11 mouse cellular contexts compared by ENCODE assay signal in genomic region chr4:155370737-155371715, GRCm38 (mm10). TPM values are rescaled to one million over a fixed set of nuclear protein-coding genes. Genes with fewer than 3 reads are reported as not detected.
DNase-seq lines count a peak whose midpoint lies in the region; ATAC-seq and TF ChIP-seq lines count a peak whose summit lies in the region.
"Had no signal": no experiment of that assay in that cellular context is flagged by ENCODE, and none has a peak within 500 bp of the region (broad histone marks: within the 10 kb centered on the region; RNA-seq: fewer than 3 reads in every experiment).

No protein-coding gene starts in this region.

- DNase-seq in cerebellum, postnatal 10 days = peak; percentile 75 to 76
- DNase-seq in cerebellum, adult 2 months = no peak
- DNase-seq in stomach, postnatal 0 days (ENCODE audit: low spot score) = no peak
- peak; percentile 95 to 96 for DNase-seq in kidney, postnatal 36 days
- no peak for DNase-seq in limb, embryonic 10.5 days (ENCODE audit: low spot score)
- DNase-seq in lung, postnatal 4 days = no peak
- DNase-seq: forebrain, postnatal 0 days had no signal

- no peak overlapping the region for H3K9ac ChIP-seq in stomach, embryonic 16.5 days (ENCODE audit: low read length)
- H3K9ac ChIP-seq in stomach, postnatal 0 days (ENCODE audit: low read length) = no peak overlapping the region
- H3K9ac ChIP-seq in hindbrain, embryonic 13.5 days = no peak overlapping the region
- H3K9ac ChIP-seq: embryonic facial prominence, embryonic 13.5 days; forebrain, postnatal 0 days had no signal

- no peaks in the 10 kb centered on the region for H3K36me3 ChIP-seq in stomach, embryonic 16.5 days (ENCODE audit: control insufficient read depth, insufficient read depth, low read length)
- no peaks in the 10 kb centered on the region for H3K36me3 ChIP-seq in stomach, postnatal 0 days (ENCODE audit: control insufficient read depth, insufficient read depth, low read length)
- H3K36me3 ChIP-seq in hindbrain, embryonic 13.5 days = no peaks in the 10 kb centered on the region
- no peaks in the 10 kb centered on the region for H3K36me3 ChIP-seq in limb, embryonic 10.5 days
- H3K36me3 ChIP-seq: embryonic facial prominence, embryonic 13.5 days had no signal

- no peaks in the 10 kb centered on the region for H3K27me3 ChIP-seq in cerebellum, adult 2 months (ENCODE audit: control insufficient read depth, insufficient read depth, low read length)
- H3K27me3 ChIP-seq in stomach, embryonic 16.5 days (ENCODE audit: control insufficient read depth, insufficient read depth, low read length) = no peaks in the 10 kb centered on the region
- H3K27me3 ChIP-seq in stomach, postnatal 0 days (ENCODE audit: control insufficient read depth, insufficient read depth, low read length) = no peaks in the 10 kb centered on the region
- peaks cover 9% of the 10 kb centered on the region for H3K27me3 ChIP-seq in hindbrain, embryonic 13.5 days
- peaks cover 23% of the 10 kb centered on the region for H3K27me3 ChIP-seq in limb, embryonic 10.5 days (ENCODE audit: low read depth, poor library complexity, severe bottlenecking)

- H3K9me3 ChIP-seq in stomach, embryonic 16.5 days (replicated peaks; ENCODE audit: control insufficient read depth, low read length) = no peaks in the 10 kb centered on the region
- no peaks in the 10 kb centered on the region for H3K9me3 ChIP-seq in stomach, postnatal 0 days (ENCODE audit: control insufficient read depth, low read length)
- no peaks in the 10 kb centered on the region for H3K9me3 ChIP-seq in hindbrain, embryonic 13.5 days
- H3K9me3 ChIP-seq in limb, embryonic 10.5 days (replicated peaks) = no peaks in the 10 kb centered on the region
- H3K9me3 ChIP-seq: embryonic facial prominence, embryonic 13.5 days had no signal

- no peak for TF ChIP-seq EP300 in stomach, postnatal 0 days (optimal IDR thresholded peaks at IDR 0.05)

- TF ChIP-seq CTCF in cerebellum, adult 2 months (IDR thresholded peaks at IDR 0.05; ENCODE audit: borderline replicate concordance, insufficient read depth, low read depth, low read length) = no peak
- TF ChIP-seq CTCF in stomach, postnatal 0 days (IDR thresholded peaks at IDR 0.05; ENCODE audit: low read depth) = no peak

- H3K4me1 ChIP-seq in cerebellum, adult 2 months (ENCODE audit: control insufficient read depth, insufficient read depth, low read length) = peaks cover 19% of the 10 kb centered on the region
- no peaks in the 10 kb centered on the region for H3K4me1 ChIP-seq in stomach, embryonic 16.5 days (ENCODE audit: control insufficient read depth, insufficient read depth, low read length)
- no peaks in the 10 kb centered on the region for H3K4me1 ChIP-seq in stomach, postnatal 0 days (replicated peaks; ENCODE audit: control insufficient read depth, insufficient read depth)
- no peaks in the 10 kb centered on the region; the same call in 1 of the 2 replicates for H3K4me1 ChIP-seq in hindbrain, embryonic 13.5 days (replicated peaks)
- H3K4me1 ChIP-seq in limb, embryonic 10.5 days = no peaks in the 10 kb centered on the region
- H3K4me1 ChIP-seq: embryonic facial prominence, embryonic 13.5 days had no signal

- no peak for TF ChIP-seq POLR2A in cerebellum, adult 2 months (IDR thresholded peaks at IDR 0.05; ENCODE audit: borderline replicate concordance, insufficient read depth, low read length)

- 0 out of 2 replicates have a peak, but pooled peaks have one; percentile 17 for ATAC-seq in stomach, embryonic 16.5 days (ENCODE audit: insufficient read depth, low FRiP score)
- no peak for ATAC-seq in stomach, postnatal 0 days (ENCODE audit: low FRiP score, low TSS enrichment)
- no peak for ATAC-seq in hindbrain, embryonic 13.5 days (ENCODE audit: low FRiP score)
- ATAC-seq: CD4-positive, CD25-positive, alpha-beta regulatory T cell, adult 4 months; forebrain, postnatal 0 days had no signal

- no peak overlapping the region for H3K27ac ChIP-seq in cerebellum, adult 2 months (ENCODE audit: insufficient read depth, low read length)
- H3K27ac ChIP-seq in stomach, embryonic 16.5 days (ENCODE audit: low read length) = no peak overlapping the region
- no peak overlapping the region for H3K27ac ChIP-seq in stomach, postnatal 0 days (replicated peaks)
- H3K27ac ChIP-seq in hindbrain, embryonic 13.5 days = no peak overlapping the region
- H3K27ac ChIP-seq in limb, embryonic 10.5 days = no peak overlapping the region
- H3K27ac ChIP-seq: embryonic facial prominence, embryonic 13.5 days had no signal

- no peak overlapping the region for H3K4me3 ChIP-seq in cerebellum, adult 2 months (replicated peaks; ENCODE audit: insufficient read depth, low read depth, low read length)
- H3K4me3 ChIP-seq in stomach, embryonic 16.5 days (replicated peaks; ENCODE audit: low read length) = no peak overlapping the region
- H3K4me3 ChIP-seq in stomach, postnatal 0 days (ENCODE audit: low read depth, low read length) = no peak overlapping the region
- no peak overlapping the region for H3K4me3 ChIP-seq in hindbrain, embryonic 13.5 days
- no peak overlapping the region for H3K4me3 ChIP-seq in limb, embryonic 10.5 days
- H3K4me3 ChIP-seq: embryonic facial prominence, embryonic 13.5 days had no signal

- WGBS in cerebellum, adult 2 months = 68% methylated on average over 15 of the region's 15 CpGs
- 84% methylated on average over 15 of the region's 15 CpGs for WGBS in stomach, embryonic 16.5 days
- 83% methylated on average over 15 of the region's 15 CpGs for whole genome bisulfite sequencing in stomach, postnatal 0 days
- WGBS in hindbrain, embryonic 13.5 days = 92% methylated on average over 15 of the region's 15 CpGs
- WGBS in limb, embryonic 10.5 days = 90% methylated on average over 15 of the region's 15 CpGs

- no peak overlapping the region for H3K4me2 ChIP-seq in stomach, embryonic 16.5 days (ENCODE audit: low read depth, low read length)
- H3K4me2 ChIP-seq in stomach, postnatal 0 days (replicated peaks; ENCODE audit: low read depth) = no peak overlapping the region
- H3K4me2 ChIP-seq in hindbrain, embryonic 13.5 days = no peak overlapping the region
- H3K4me2 ChIP-seq: embryonic facial prominence, embryonic 13.5 days had no signal

RNA-seq across cellular contexts. Expression of gene Prkcz, which starts 9.9 kb away (rescaled TPM):
- 245 and 253 TPM in 2 replicates for polyA plus RNA-seq in cerebellum, adult 2 months (2012; rRNA removed)
- polyA plus RNA-seq in stomach, embryonic 16.5 days (2015; fragmentation: Nextera tagmentation; extraction: Ambion mirVana) = 16.7 and 16.8 TPM in 2 replicates
- 11.3 and 13.3 TPM in 2 replicates for polyA plus RNA-seq in stomach, postnatal 0 days (2015; fragmentation: Nextera tagmentation; extraction: Ambion mirVana)
- polyA plus RNA-seq in hindbrain, embryonic 13.5 days (2015; fragmentation: Nextera tagmentation; extraction: Ambion mirVana) = 63.3 and 69.2 TPM in 2 replicates
- 8.4 and 9.3 TPM in 2 replicates for polyA plus RNA-seq in limb, embryonic 10.5 days (2016; fragmentation: Nextera tagmentation; extraction: Ambion mirVana)

RNA-seq across cellular contexts. Expression of gene Gabrd, which starts 26.9 kb away (rescaled TPM):
- 243 and 290 TPM in 2 replicates for polyA plus RNA-seq in cerebellum, adult 2 months (2012; rRNA removed)
- polyA plus RNA-seq in stomach, embryonic 16.5 days (2015; fragmentation: Nextera tagmentation; extraction: Ambion mirVana) = 0.23 TPM in 1 of 2 replicates, not detected in the other
- polyA plus RNA-seq in stomach, postnatal 0 days (2015; fragmentation: Nextera tagmentation; extraction: Ambion mirVana) = 0.05 TPM in 1 of 2 replicates, not detected in the other
- 0.10 and 0.17 TPM in 2 replicates for polyA plus RNA-seq in hindbrain, embryonic 13.5 days (2015; fragmentation: Nextera tagmentation; extraction: Ambion mirVana)
- polyA plus RNA-seq in limb, embryonic 10.5 days (2016; fragmentation: Nextera tagmentation; extraction: Ambion mirVana) = not detected in 2 replicates
- polyA plus RNA-seq: embryonic facial prominence, embryonic 13.5 days had no signal

RNA-seq across cellular contexts. Expression of gene Cfap74, which starts 38.0 kb away (rescaled TPM):
- 18.7 and 22.0 TPM in 2 replicates for polyA plus RNA-seq in cerebellum, adult 2 months (2012; rRNA removed)
- polyA plus RNA-seq in stomach, embryonic 16.5 days (2015; fragmentation: Nextera tagmentation; extraction: Ambion mirVana) = 2.1 and 2.8 TPM in 2 replicates
- 0.34 and 0.79 TPM in 2 replicates for polyA plus RNA-seq in stomach, postnatal 0 days (2015; fragmentation: Nextera tagmentation; extraction: Ambion mirVana)
- 3.0 and 3.5 TPM in 2 replicates for polyA plus RNA-seq in hindbrain, embryonic 13.5 days (2015; fragmentation: Nextera tagmentation; extraction: Ambion mirVana)
- polyA plus RNA-seq in limb, embryonic 10.5 days (2016; fragmentation: Nextera tagmentation; extraction: Ambion mirVana) = 6.4 and 7.9 TPM in 2 replicates

Comparison
In these comparisons a context has a peak if more than half of its experiments do, and no peak if none do; other contexts are left out.
1. DNase-seq: peak in cerebellum, postnatal 10 days (2 of 2) and kidney, postnatal 36 days (2 of 2); none in cerebellum, adult 2 months (0 of 2), stomach, postnatal 0 days (single experiment), limb, embryonic 10.5 days (single experiment) and lung, postnatal 4 days (0 of 2).
2. RNA of gene Gabrd, which starts 26.9 kb away (polyA plus RNA-seq): 243 to 290 TPM in cerebellum, adult 2 months; 0.23 TPM in stomach, embryonic 16.5 days, 0.10 to 0.17 TPM in hindbrain, embryonic 13.5 days, 0.05 TPM in stomach, postnatal 0 days and not detected in limb, embryonic 10.5 days; every median in the first group is over 100 times any median in the second.